ENCODE assay signal across 17 mouse cellular contexts in genomic region chr3:21835526-21835925, GRCm38 (mm10).
DNase-seq lines count a peak whose midpoint lies in the region.
"Had no signal": no experiment of that assay in that cellular context is flagged by ENCODE, and none has a peak within 500 bp of the region (broad histone marks: within the 10 kb centered on the region; RNA-seq: fewer than 3 reads in every experiment).

No protein-coding gene starts in this region.

- intact Hi-C loops in left cerebral cortex, postnatal 10 days (cut with DNase I) = no loop called here

- DNase-seq in cerebellum, postnatal 14 days = peak; percentile 57 to 58
- no peak for DNase-seq in cerebellum, adult 18-20 months
- DNase-seq in layer of hippocampus, adult 11-12 months (ENCODE audit: low spot score) = peak; percentile 24
- no peak for DNase-seq in layer of hippocampus, adult 9-10 months (ENCODE audit: low spot score)
- peak; percentile 81 for DNase-seq in adipocyte (ENCODE audit: low spot score)
- DNase-seq in layer of hippocampus, adult 8-10 months (ENCODE audit: low spot score in 2 of 2) = peak; percentile 22 to 35
- DNase-seq in urinary bladder, postnatal 14 days (ENCODE audit: low spot score) = no peak
- DNase-seq in left cerebral cortex, postnatal 10 days (ENCODE audit: extremely low spot score in 1 of 2, low spot score in 2 of 2) = no peak
- DNase-seq: adrenal gland, postnatal 36 days; cerebellum, adult 8-10 months; heart, postnatal 4 days; kidney, adult 8-10 months; kidney, postnatal 25 days; lung, postnatal 4 days; right cerebral cortex, adult 18-20 months; right cerebral cortex, postnatal 4 days; thymus, postnatal 25 days had no signal

Comparison
In these comparisons a context has a peak if more than half of its experiments do, and no peak if none do; other contexts are left out.
1. DNase-seq: peak in cerebellum, postnatal 14 days (2 of 2), layer of hippocampus, adult 11-12 months (single experiment), adipocyte (single experiment) and layer of hippocampus, adult 8-10 months (2 of 2); none in cerebellum, adult 18-20 months (0 of 2), layer of hippocampus, adult 9-10 months (single experiment), urinary bladder, postnatal 14 days (single experiment) and left cerebral cortex, postnatal 10 days (0 of 2).